Mouse (Mus musculus): Measurements from ENCODE around the gene Tmem217. TPM values are rescaled to one million over a fixed set of nuclear protein-coding genes. Genes with fewer than 3 reads are reported as not detected.

Gene Tmem217
- polyA plus RNA-seq, 1 experiment, result not detected

- TF ChIP-seq CEBPB (IDR thresholded peaks at IDR 0.05; ENCODE audit: low read depth) (no peak), MYOG (IDR thresholded peaks at IDR 0.05; ENCODE audit: control insufficient read depth, extremely low read depth, insufficient read length) (no peak), CTCF (IDR thresholded peaks at IDR 0.05; ENCODE audit: control insufficient read depth, insufficient read depth, insufficient read length) (no peak), FOSL1 (IDR thresholded peaks at IDR 0.05; ENCODE audit: insufficient read depth, low read length, poor library complexity, severe bottlenecking) (no peak), MAX (IDR thresholded peaks at IDR 0.05) (no peak), USF1 (IDR thresholded peaks at IDR 0.05; ENCODE audit: low read depth) (no peak)
- Histone ChIP-seq H3K36me3 (ENCODE audit: control insufficient read depth, insufficient read depth) (no peaks in the 10 kb centered on the region), H3ac (ENCODE audit: control insufficient read depth, insufficient read length, low read depth) (no peak overlapping the region), H3K79me2 (ENCODE audit: control insufficient read depth, insufficient read depth) (no peaks in the 10 kb centered on the region), H3K79me3 (ENCODE audit: low read depth) (no peaks in the 10 kb centered on the region), H3K27me3 (ENCODE audit: control insufficient read depth, insufficient read depth, insufficient read length) (no peaks in the 10 kb centered on the region), H3K4me3 (ENCODE audit: insufficient read depth, poor library complexity, severe bottlenecking) (no peak overlapping the region)
Measured at GRCm38 (mm10) chr17:29542831-29543690, 9.1 kb downstream of the Tmem217 start.

GRCm38 (mm10) chr17:29541419-29541818, 10.8 kb downstream of the Tmem217 start:
- Histone ChIP-seq H3K4me3 (ENCODE audit: insufficient read depth, poor library complexity, severe bottlenecking) (no peak overlapping the region), H3K79me2 (ENCODE audit: control insufficient read depth, insufficient read depth) (no peaks in the 10 kb centered on the region), H3K36me3 (ENCODE audit: control insufficient read depth, insufficient read depth) (no peaks in the 10 kb centered on the region), H3ac (ENCODE audit: control insufficient read depth, insufficient read length, low read depth) (no peak overlapping the region), H3K27me3 (ENCODE audit: control insufficient read depth, insufficient read depth, insufficient read length) (no peaks in the 10 kb centered on the region), H3K79me3 (ENCODE audit: low read depth) (no peaks in the 10 kb centered on the region)
- no peak for TF ChIP-seq MYOD1 (IDR thresholded peaks at IDR 0.05; ENCODE audit: control insufficient read depth, insufficient read length, low read depth)
- no peak for TF ChIP-seq FOSL1 (IDR thresholded peaks at IDR 0.05; ENCODE audit: insufficient read depth, low read length, poor library complexity, severe bottlenecking)
- TF ChIP-seq CTCF (IDR thresholded peaks at IDR 0.05; ENCODE audit: control insufficient read depth, insufficient read depth, insufficient read length), result no peak
- no peak for TF ChIP-seq MAX (IDR thresholded peaks at IDR 0.05)
- no peak for TF ChIP-seq MYOG (IDR thresholded peaks at IDR 0.05; ENCODE audit: control insufficient read depth, extremely low read depth, insufficient read length)
- TF ChIP-seq USF1 (IDR thresholded peaks at IDR 0.05; ENCODE audit: low read depth), result no peak
- no peak for TF ChIP-seq CEBPB (IDR thresholded peaks at IDR 0.05; ENCODE audit: low read depth)

GRCm38 (mm10) chr17:29540426-29540825, 11.8 kb downstream of the Tmem217 start:
- TF ChIP-seq MYOG (IDR thresholded peaks at IDR 0.05; ENCODE audit: control insufficient read depth, extremely low read depth, insufficient read length), result no peak
- TF ChIP-seq USF1 (IDR thresholded peaks at IDR 0.05; ENCODE audit: low read depth), result no peak
- no peak for TF ChIP-seq CEBPB (IDR thresholded peaks at IDR 0.05; ENCODE audit: low read depth)
- TF ChIP-seq CTCF (IDR thresholded peaks at IDR 0.05; ENCODE audit: control insufficient read depth, insufficient read depth, insufficient read length), result no peak
- TF ChIP-seq MAX (IDR thresholded peaks at IDR 0.05), result no peak
- no peak overlapping the region for H3ac ChIP-seq (ENCODE audit: control insufficient read depth, insufficient read length, low read depth)
- no peaks in the 10 kb centered on the region for H3K36me3 ChIP-seq (ENCODE audit: control insufficient read depth, insufficient read depth)
- H3K27me3 ChIP-seq (ENCODE audit: control insufficient read depth, insufficient read depth, insufficient read length), result no peaks in the 10 kb centered on the region
- H3K79me2 ChIP-seq (ENCODE audit: control insufficient read depth, insufficient read depth), result no peaks in the 10 kb centered on the region
- no peaks in the 10 kb centered on the region for H3K79me3 ChIP-seq (ENCODE audit: low read depth)
- no peak overlapping the region for H3K4me3 ChIP-seq (ENCODE audit: insufficient read depth, poor library complexity, severe bottlenecking)

GRCm38 (mm10) chr17:29533866-29534265, 18.3 kb downstream of the Tmem217 start:
- H3ac ChIP-seq (ENCODE audit: control insufficient read depth, insufficient read length, low read depth), result no peak overlapping the region
- H3K79me2 ChIP-seq (ENCODE audit: control insufficient read depth, insufficient read depth), result no peaks in the 10 kb centered on the region
- H3K79me3 ChIP-seq (ENCODE audit: low read depth), result no peaks in the 10 kb centered on the region
- H3K27me3 ChIP-seq (ENCODE audit: control insufficient read depth, insufficient read depth, insufficient read length), result no peaks in the 10 kb centered on the region
- TF ChIP-seq FOSL1 (IDR thresholded peaks at IDR 0.05; ENCODE audit: insufficient read depth, low read length, poor library complexity, severe bottlenecking) (no peak), CTCF (IDR thresholded peaks at IDR 0.05; ENCODE audit: control insufficient read depth, insufficient read depth, insufficient read length) (no peak), MYOG (IDR thresholded peaks at IDR 0.05; ENCODE audit: control insufficient read depth, extremely low read depth, insufficient read length) (no peak), MYOD1 (IDR thresholded peaks at IDR 0.05; ENCODE audit: control insufficient read depth, insufficient read length, low read depth) (no peak), CEBPB (IDR thresholded peaks at IDR 0.05; ENCODE audit: low read depth) (no peak), USF1 (IDR thresholded peaks at IDR 0.05; ENCODE audit: low read depth) (no peak), MAX (IDR thresholded peaks at IDR 0.05) (no peak)
- H3K36me3 ChIP-seq (ENCODE audit: control insufficient read depth, insufficient read depth), result no peaks in the 10 kb centered on the region
- no peak overlapping the region for H3K4me3 ChIP-seq (ENCODE audit: insufficient read depth, poor library complexity, severe bottlenecking)

- no peak overlapping the region for H3ac ChIP-seq (ENCODE audit: control insufficient read depth, insufficient read length, low read depth)
- TF ChIP-seq USF1 (IDR thresholded peaks at IDR 0.05; ENCODE audit: low read depth) (no peak), FOSL1 (IDR thresholded peaks at IDR 0.05; ENCODE audit: insufficient read depth, low read length, poor library complexity, severe bottlenecking) (no peak), CEBPB (IDR thresholded peaks at IDR 0.05; ENCODE audit: low read depth) (no peak), MYOG (IDR thresholded peaks at IDR 0.05; ENCODE audit: control insufficient read depth, extremely low read depth, insufficient read length) (no peak), MAX (IDR thresholded peaks at IDR 0.05) (no peak), MYOD1 (IDR thresholded peaks at IDR 0.05; ENCODE audit: control insufficient read depth, insufficient read length, low read depth) (no peak), CTCF (IDR thresholded peaks at IDR 0.05; ENCODE audit: control insufficient read depth, insufficient read depth, insufficient read length) (no peak)
Measured at GRCm38 (mm10) chr17:29531757-29532384, 20.3 kb downstream of the Tmem217 start.

More at GRCm38 (mm10) chr17:29531757-29532384, 20.3 kb downstream of the Tmem217 start:
- Histone ChIP-seq H3K79me3 (ENCODE audit: low read depth) (no peaks in the 10 kb centered on the region), H3K36me3 (ENCODE audit: control insufficient read depth, insufficient read depth) (no peaks in the 10 kb centered on the region), H3K4me3 (ENCODE audit: insufficient read depth, poor library complexity, severe bottlenecking) (no peak overlapping the region), H3K27me3 (ENCODE audit: control insufficient read depth, insufficient read depth, insufficient read length) (no peaks in the 10 kb centered on the region), H3K79me2 (ENCODE audit: control insufficient read depth, insufficient read depth) (no peaks in the 10 kb centered on the region)
